Mouse (Mus musculus) MEL (cell line): Measurements from ENCODE around the gene Gm11565.

ENCODE experiments used
- KAT2A ChIP-seq: conservative IDR thresholded peaks from 2 replicates; pipeline ENCODE4 v1.6.1; 2012; ENCODE audit warnings: low read depth, low read length, improper control_type of control experiment, inconsistent platforms
- MAX ChIP-seq: IDR thresholded peaks from 2 replicates; pipeline ENCODE4 v1.6.1; 2011; ENCODE audit warnings: low read length, improper control_type of control experiment
- ZKSCAN1 ChIP-seq: IDR thresholded peaks from 2 replicates; pipeline ENCODE4 v1.6.1; 2012; ENCODE audit warnings: low read depth, mild to moderate bottlenecking, inconsistent platforms, low read length, improper control_type of control experiment, moderate library complexity

GRCm38 (mm10) chr11:99907620-99908019, 6.9 kb upstream of the Gm11565 start, which contains the start of gene Krtap31-1:
- TF ChIP-seq KAT2A (no peak), ZKSCAN1 (no peak), MAX (no peak)
